Mouse (Mus musculus) neural tube, embryonic 12.5 days (tissue): ENCODE results near the gene Il18r1. TPM values are rescaled to one million over a fixed set of nuclear protein-coding genes. Genes with fewer than 3 reads are reported as not detected.

Experiments used
- ATAC-seq: fragments of 200-750 bp; cut with Nextera tagmentation; 2 replicates; pipeline ENCODE4 v1.8.0; 2017; ENCODE audit warnings: low read depth, mild to moderate bottlenecking, moderate TSS enrichment, moderate library complexity; ENCODE audit not compliant: low FRiP score
- H3K27ac ChIP-seq: fragments of 300-500 bp; sonication (generic); 2 replicates; pipeline ENCODE4 v1.5.1; 2016
- H3K27me3 ChIP-seq: fragments of 300-500 bp; sonication (generic); replicated peaks from 2 replicates; pipeline ENCODE4 v1.6.1; 2016; ENCODE audit warnings: mild to moderate bottlenecking
- H3K36me3 ChIP-seq: fragments of 300-500 bp; sonication (generic); 2 replicates; pipeline ENCODE4 v1.6.1; 2016; ENCODE audit warnings: mild to moderate bottlenecking
- H3K4me1 ChIP-seq: fragments of 300-500 bp; sonication (generic); 2 replicates; pipeline ENCODE4 v1.6.1; 2016
- H3K4me2 ChIP-seq: fragments of 300-500 bp; sonication (generic); replicated peaks from 2 replicates; pipeline ENCODE4 v1.6.1; 2016; ENCODE audit warnings: mild to moderate bottlenecking
- H3K4me3 ChIP-seq: fragments of 300-500 bp; sonication (generic); 2 replicates; pipeline ENCODE4 v1.5.1; 2016
- H3K9ac ChIP-seq: fragments of 300-500 bp; sonication (generic); 2 replicates; pipeline ENCODE4 v1.6.1; 2016; ENCODE audit warnings: mild to moderate bottlenecking
- H3K9me3 ChIP-seq: fragments of 300-500 bp; sonication (generic); 2 replicates; pipeline ENCODE4 v1.6.1; 2016; ENCODE audit warnings: mild to moderate bottlenecking
- WGBS: fragments of 180-500 bp; shearing (Covaris S2); methylation state at CpG from one replicate; pipeline ENCODE4 v1.1.7; 2016; 5-methylcytosine and 5-hydroxymethylcytosine counted together
- polyA plus RNA-seq: library from polyadenylated mRNA; unstranded; fragments of >200 nt; fragmentation: Nextera tagmentation; extraction: Ambion mirVana; gene quantifications from 2 replicates; pipeline ENCODE4 v1.2.1, GENCODE M21; 2016

The Il18r1 gene
- not detected in 2 replicates for polyA plus RNA-seq

GRCm38 (mm10) chr1:40465477-40466430, at the start of gene Il18r1:
Il18r1 (plus strand) TSS chr1:40465552.
- no peak within 1 kb of the TSS for H3K27ac ChIP-seq
- H3K9ac ChIP-seq: no peak within 1 kb of the TSS
- H3K4me2 ChIP-seq: no peak within 1 kb of the TSS
- WGBS: 45% methylated on average over 20 of the region's 20 CpGs
- ATAC-seq: no peak
- H3K4me3 ChIP-seq: no peak within 1 kb of the TSS
- no peaks in the 10 kb centered on the region for H3K27me3 ChIP-seq
- H3K9me3 ChIP-seq: no peaks in the 10 kb centered on the region
- H3K36me3 ChIP-seq: no peaks in the 10 kb centered on the region
- no peaks in the 10 kb centered on the region for H3K4me1 ChIP-seq

- Histone ChIP-seq H3K4me3 (no peak overlapping the region), H3K4me1 (no peaks in the 10 kb centered on the region), H3K27ac (no peak overlapping the region), H3K36me3 (no peaks in the 10 kb centered on the region), H3K9ac (no peak overlapping the region), H3K27me3 (no peaks in the 10 kb centered on the region), H3K9me3 (no peaks in the 10 kb centered on the region), H3K4me2 (no peak overlapping the region)
- no peak for ATAC-seq
- WGBS: 94% methylated on average over 2 of the region's 2 CpGs
These were observed 48.3 kb upstream of the Il18r1 start for GRCm38 (mm10) chr1:40417034-40417433.

DNA sequence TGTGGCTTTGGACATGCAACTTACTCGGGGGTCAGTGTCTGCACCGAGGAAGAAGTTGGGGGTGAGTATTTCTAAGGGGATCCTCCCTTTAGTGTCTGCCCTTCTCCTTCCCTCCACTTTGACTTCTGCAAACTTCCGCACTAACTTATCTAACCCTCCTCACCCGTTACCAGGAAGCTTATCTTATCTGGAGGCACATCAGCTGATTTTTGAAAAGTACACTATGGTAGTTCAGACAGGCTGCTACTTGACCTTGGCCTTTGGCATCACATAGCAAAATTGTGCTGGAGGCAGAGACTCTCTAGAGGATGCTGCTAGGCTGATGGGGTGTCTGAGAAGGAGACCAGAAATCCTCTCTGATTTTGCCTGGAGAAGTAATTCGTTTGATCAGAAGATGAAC, 46.8 kb upstream of the Il18r1 start:
- no peak for ATAC-seq
- no peak overlapping the region for H3K27ac ChIP-seq
- 84% methylated on average over 5 of the region's 5 CpGs for WGBS

DNA sequence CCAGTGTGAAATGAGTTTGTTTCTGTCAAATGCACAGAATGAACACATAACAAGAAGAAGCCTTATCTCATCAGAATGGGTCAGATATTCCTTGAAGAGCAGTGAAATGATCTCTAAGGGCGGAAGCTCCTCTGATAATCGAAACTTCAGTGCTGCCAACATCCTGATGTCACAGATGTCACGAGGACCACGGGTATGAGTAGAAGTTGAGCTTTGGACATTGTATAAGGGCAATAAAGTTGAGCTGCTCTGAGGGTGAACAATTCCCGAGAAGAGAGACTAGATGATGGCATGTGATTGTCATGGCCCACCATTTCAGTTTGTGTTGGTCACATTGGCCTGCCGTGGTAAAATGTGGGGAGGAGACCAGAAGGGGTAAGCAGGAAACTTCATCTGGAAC, 41.5 kb upstream of the Il18r1 start:
- Histone ChIP-seq H3K4me2 (no peak overlapping the region), H3K9ac (no peak overlapping the region), H3K27ac (no peak overlapping the region), H3K27me3 (no peaks in the 10 kb centered on the region), H3K9me3 (no peaks in the 10 kb centered on the region), H3K4me1 (no peaks in the 10 kb centered on the region), H3K4me3 (no peak overlapping the region), H3K36me3 (no peaks in the 10 kb centered on the region)
- ATAC-seq: no peak
- 85% methylated on average over 6 of the region's 6 CpGs for WGBS

More for the DNA sequence above, 46.8 kb upstream of the Il18r1 start:
- no peak overlapping the region for H3K9ac ChIP-seq
- H3K4me2 ChIP-seq: no peak overlapping the region
- no peaks in the 10 kb centered on the region for H3K4me1 ChIP-seq
- no peaks in the 10 kb centered on the region for H3K9me3 ChIP-seq
- no peaks in the 10 kb centered on the region for H3K36me3 ChIP-seq
- H3K4me3 ChIP-seq: no peak overlapping the region
- no peaks in the 10 kb centered on the region for H3K27me3 ChIP-seq

DNA sequence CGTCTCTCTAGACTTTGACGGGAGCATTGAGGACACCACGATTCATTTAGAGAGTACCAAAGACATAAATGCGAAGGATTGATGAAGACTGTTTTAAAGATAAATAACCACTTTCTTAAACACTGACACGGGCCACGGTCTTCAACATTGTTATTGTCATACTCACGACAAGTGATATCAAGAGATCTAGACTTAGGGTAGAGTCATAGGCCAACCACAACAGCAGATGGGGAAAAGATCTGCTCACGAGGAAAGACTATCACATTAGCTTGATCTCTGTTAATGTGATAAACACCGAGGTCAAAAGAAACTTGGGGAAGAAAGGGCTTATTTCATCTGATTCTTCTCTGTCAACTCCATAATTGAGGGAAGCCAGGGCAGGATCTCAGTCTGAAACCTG, 38.1 kb upstream of the Il18r1 start:
- Histone ChIP-seq H3K4me3 (no peak overlapping the region), H3K9ac (no peak overlapping the region), H3K36me3 (no peaks in the 10 kb centered on the region), H3K4me2 (no peak overlapping the region), H3K9me3 (no peaks in the 10 kb centered on the region), H3K27ac (no peak overlapping the region), H3K27me3 (no peaks in the 10 kb centered on the region), H3K4me1 (no peaks in the 10 kb centered on the region)
- 92% methylated on average over 9 of the region's 9 CpGs for WGBS
- ATAC-seq: no peak

GRCm38 (mm10) chr1:40427901-40428300, 37.5 kb upstream of the Il18r1 start:
- H3K4me2 ChIP-seq: no peak overlapping the region
- H3K36me3 ChIP-seq: no peaks in the 10 kb centered on the region
- H3K9ac ChIP-seq: no peak overlapping the region
- no peaks in the 10 kb centered on the region for H3K4me1 ChIP-seq
- no peaks in the 10 kb centered on the region for H3K9me3 ChIP-seq
- 83% methylated on average over 1 of the region's 1 CpGs for WGBS
- H3K27ac ChIP-seq: no peak overlapping the region
- no peak for ATAC-seq
- H3K4me3 ChIP-seq: no peak overlapping the region
- no peaks in the 10 kb centered on the region for H3K27me3 ChIP-seq

- Histone ChIP-seq H3K9ac (no peak within 1 kb of the TSS), H3K4me2 (no peak within 1 kb of the TSS), H3K27me3 (no peaks in the 10 kb centered on the region), H3K27ac (no peak within 1 kb of the TSS), H3K9me3 (no peaks in the 10 kb centered on the region), H3K4me1 (no peaks in the 10 kb centered on the region), H3K4me3 (no peak within 1 kb of the TSS), H3K36me3 (no peaks in the 10 kb centered on the region)
- no peak for ATAC-seq
- WGBS: 81% methylated on average over 5 of the region's 5 CpGs
These were observed 36.3 kb upstream of the Il18r1 start, which contains the start of gene Il1rl1 for GRCm38 (mm10) chr1:40428910-40429675. Il1rl1 (plus strand) TSS chr1:40429570.

DNA sequence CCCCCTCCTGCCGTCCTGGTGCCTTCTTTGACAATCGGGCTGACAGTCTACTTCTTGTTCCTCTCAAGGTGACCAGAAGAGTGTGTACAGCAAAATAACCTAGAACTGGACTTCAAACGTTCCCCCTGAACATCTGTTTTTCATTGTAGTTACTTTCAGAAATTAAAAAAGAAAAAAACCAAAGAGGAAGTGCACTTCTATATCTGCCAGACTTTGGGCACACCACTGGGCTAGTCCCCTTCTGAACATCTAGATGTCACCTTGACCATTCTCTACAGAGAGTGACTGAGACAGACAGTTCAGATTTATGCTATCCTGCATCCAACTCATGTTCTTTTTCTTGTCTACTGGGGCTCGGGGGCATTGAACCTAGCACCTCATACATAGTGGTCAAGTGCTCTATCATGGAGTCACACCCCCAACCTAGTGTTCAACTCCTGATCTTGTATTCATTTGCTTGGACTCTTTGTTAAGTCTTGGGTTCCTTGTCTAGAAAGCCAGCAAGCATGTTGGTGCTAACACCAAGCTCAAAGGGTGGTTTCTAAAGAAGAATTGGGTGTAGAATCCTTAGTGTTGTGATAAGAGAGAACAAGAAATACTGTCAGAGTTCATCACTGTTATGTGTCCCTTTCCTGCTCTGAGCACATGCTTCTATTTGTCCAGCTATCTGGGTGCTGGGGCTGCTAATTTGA, 35.1 kb upstream of the Il18r1 start:
- H3K9ac ChIP-seq: no peak overlapping the region
- no peak overlapping the region for H3K27ac ChIP-seq
- no peaks in the 10 kb centered on the region for H3K27me3 ChIP-seq
- 83% methylated on average over 4 of the region's 4 CpGs for WGBS
- no peaks in the 10 kb centered on the region for H3K4me1 ChIP-seq
- ATAC-seq: no peak
- no peaks in the 10 kb centered on the region for H3K36me3 ChIP-seq
- no peak overlapping the region for H3K4me3 ChIP-seq
- no peaks in the 10 kb centered on the region for H3K9me3 ChIP-seq
- H3K4me2 ChIP-seq: no peak overlapping the region

GRCm38 (mm10) chr1:40432169-40432568, 33.2 kb upstream of the Il18r1 start:
- no peaks in the 10 kb centered on the region for H3K4me1 ChIP-seq
- no peak overlapping the region for H3K4me2 ChIP-seq
- H3K36me3 ChIP-seq: no peaks in the 10 kb centered on the region
- 94% methylated on average over 2 of the region's 2 CpGs for WGBS
- no peak for ATAC-seq
- no peak overlapping the region for H3K4me3 ChIP-seq
- H3K9ac ChIP-seq: no peak overlapping the region
- no peaks in the 10 kb centered on the region for H3K9me3 ChIP-seq
- no peak overlapping the region for H3K27ac ChIP-seq
- H3K27me3 ChIP-seq: no peaks in the 10 kb centered on the region

GRCm38 (mm10) chr1:40435936-40436335, 29.4 kb upstream of the Il18r1 start:
- Histone ChIP-seq H3K4me2 (no peak overlapping the region), H3K9me3 (no peaks in the 10 kb centered on the region), H3K4me1 (no peaks in the 10 kb centered on the region), H3K4me3 (no peak overlapping the region), H3K36me3 (no peaks in the 10 kb centered on the region), H3K27me3 (no peaks in the 10 kb centered on the region), H3K27ac (no peak overlapping the region), H3K9ac (no peak overlapping the region)
- WGBS: 79% methylated on average over 3 of the region's 3 CpGs
- ATAC-seq: no peak

GRCm38 (mm10) chr1:40437340-40437739, 28.0 kb upstream of the Il18r1 start:
- no peaks in the 10 kb centered on the region for H3K4me1 ChIP-seq
- no peaks in the 10 kb centered on the region for H3K36me3 ChIP-seq
- no peak overlapping the region for H3K9ac ChIP-seq
- no peaks in the 10 kb centered on the region for H3K27me3 ChIP-seq
- no peak overlapping the region for H3K4me2 ChIP-seq
- no peak overlapping the region for H3K27ac ChIP-seq
- no peak for ATAC-seq
- H3K4me3 ChIP-seq: no peak overlapping the region
- no peaks in the 10 kb centered on the region for H3K9me3 ChIP-seq
- 87% methylated on average over 2 of the region's 2 CpGs for WGBS

DNA sequence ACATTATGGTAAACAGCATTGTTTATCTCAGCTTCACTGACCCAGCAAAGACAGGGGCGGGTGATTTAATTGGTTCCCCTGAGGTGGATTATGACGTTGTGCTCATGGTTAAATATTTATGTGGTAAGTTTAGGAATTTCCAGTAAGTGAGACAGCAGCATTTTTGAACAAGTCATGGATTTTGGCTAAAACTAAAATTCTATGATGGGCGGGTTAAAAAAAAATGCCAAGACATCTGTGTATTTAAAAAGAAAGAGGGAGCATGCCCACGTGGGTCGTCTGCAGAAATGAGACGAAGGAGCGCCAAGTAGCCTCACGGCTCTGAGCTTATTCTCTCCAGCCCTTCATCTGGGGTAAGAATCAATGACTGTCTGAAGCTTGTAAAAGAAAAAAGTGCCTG, 25.8 kb upstream of the Il18r1 start:
- no peak for ATAC-seq
- no peak overlapping the region for H3K9ac ChIP-seq
- H3K27me3 ChIP-seq: no peaks in the 10 kb centered on the region
- no peaks in the 10 kb centered on the region for H3K9me3 ChIP-seq
- H3K4me1 ChIP-seq: no peaks in the 10 kb centered on the region
- H3K27ac ChIP-seq: no peak overlapping the region
- 84% methylated on average over 8 of the region's 8 CpGs for WGBS
- no peak overlapping the region for H3K4me3 ChIP-seq
- H3K36me3 ChIP-seq: no peaks in the 10 kb centered on the region
- H3K4me2 ChIP-seq: no peak overlapping the region
